ENCODE assay signal across 8 mouse cellular contexts in the genomic region with DNA sequence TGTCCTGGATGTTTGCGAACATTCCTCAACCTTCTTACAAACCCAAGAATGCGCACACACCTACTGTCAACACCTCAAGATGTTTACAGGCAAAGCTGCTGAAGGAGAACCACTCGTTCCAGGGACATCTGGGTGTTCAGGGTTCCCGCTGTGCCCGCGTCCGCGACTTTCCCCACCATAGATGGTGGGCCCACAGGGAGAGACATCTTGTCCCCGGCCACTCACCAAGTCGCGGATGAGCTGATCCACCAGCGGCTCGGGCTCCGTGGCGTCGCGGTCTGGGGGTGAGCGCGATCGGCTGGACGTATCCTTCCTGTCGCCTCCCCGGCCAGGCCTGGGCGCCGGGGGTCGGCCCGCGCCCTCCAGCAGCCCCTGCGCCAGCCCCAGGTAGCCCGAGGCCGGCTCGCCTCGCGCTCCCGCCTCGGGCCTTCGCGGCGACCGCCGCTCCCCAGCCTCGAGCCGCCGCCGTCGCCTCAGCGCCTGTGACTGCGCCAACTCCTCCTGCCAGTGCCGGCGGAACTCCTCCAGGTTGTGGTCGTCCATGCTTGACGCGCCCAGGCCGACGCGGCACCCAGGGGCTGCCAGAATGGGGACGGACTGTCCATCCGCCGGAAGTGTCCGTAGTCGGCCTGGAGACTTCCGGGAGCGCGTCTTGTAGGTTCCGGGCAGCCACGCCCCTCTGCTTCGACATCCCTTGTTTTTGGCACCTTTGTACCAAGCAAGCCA. TPM values are rescaled to one million over a fixed set of nuclear protein-coding genes. Genes with fewer than 3 reads are reported as not detected.
DNase-seq lines count a peak whose midpoint lies in the region; ATAC-seq and TF ChIP-seq lines count a peak whose summit lies in the region.

A gene (minus strand): TSS at position 626 of the 726 bp plus-strand sequence.

- H3K27me3 ChIP-seq in MEL (ENCODE audit: control insufficient read depth in 1 of 2, insufficient read depth in 2 of 2, low read length in 2 of 2) = no peaks in the 10 kb centered on the region
- H3K27me3 ChIP-seq in cerebellum, adult 2 months (ENCODE audit: control insufficient read depth, insufficient read depth, low read length) = no peaks in the 10 kb centered on the region
- H3K27me3 ChIP-seq in forebrain, postnatal 0 days (ENCODE audit: insufficient read depth, low read length) = no peaks in the 10 kb centered on the region
- H3K27me3 ChIP-seq in lung, embryonic 15.5 days = 0 out of 2 replicates have a peak, but pooled peaks cover 6% of the 10 kb centered on the region

- DNase-seq in MEL (ENCODE audit: low read depth, low spot score) = peak; percentile 90
- peak; percentile 84 to 89 for DNase-seq in cerebellum, adult 2 months
- DNase-seq in forebrain, postnatal 0 days = peak; percentile 93
- peak; percentile 95 for DNase-seq in heart, postnatal 4 days
- peak; percentile 58 to 82 for DNase-seq in layer of hippocampus, adult 8-10 months (ENCODE audit: low spot score in 2 of 2)
- peak; percentile 71 for DNase-seq in ovary, adult 18-20 months (ENCODE audit: low spot score)
- peak; percentile 7 to 25 for DNase-seq in thymus, postnatal 10 days (ENCODE audit: low spot score in 2 of 2)

- no peak for TF ChIP-seq CTCF in MEL (IDR thresholded peaks at IDR 0.05 in 2 of 3, conservative IDR thresholded peaks at IDR 0.05 in 1 of 3; ENCODE audit: control insufficient read depth in 1 of 3, insufficient read depth in 1 of 3, low read depth in 2 of 3, low read length in 3 of 3, poor library complexity in 1 of 3, severe bottlenecking in 1 of 3)
- TF ChIP-seq CTCF in cerebellum, adult 2 months (IDR thresholded peaks at IDR 0.05; ENCODE audit: borderline replicate concordance, insufficient read depth, low read depth, low read length) = no peak
- no peak for TF ChIP-seq CTCF in forebrain, postnatal 0 days (IDR thresholded peaks at IDR 0.05; ENCODE audit: low read depth)

- H3K79me2 ChIP-seq in MEL (ENCODE audit: control insufficient read depth, insufficient read depth, low read length, poor library complexity) = peaks cover 32% of the 10 kb centered on the region

- H3K4me1 ChIP-seq in MEL (ENCODE audit: control insufficient read depth in 1 of 2, insufficient read depth in 2 of 2, low read length in 2 of 2) = peaks cover 3 to 10% of the 10 kb centered on the region in 2 experiments
- H3K4me1 ChIP-seq in cerebellum, adult 2 months (ENCODE audit: control insufficient read depth, insufficient read depth, low read length) = peaks cover 2% of the 10 kb centered on the region; the same call in 1 of the 2 replicates
- peaks cover 4% of the 10 kb centered on the region; the same call in 1 of the 2 replicates for H3K4me1 ChIP-seq in forebrain, postnatal 0 days (ENCODE audit: insufficient read depth)
- H3K4me1 ChIP-seq in lung, embryonic 15.5 days = peaks cover 20% of the 10 kb centered on the region

- H3K9me3 ChIP-seq in MEL (replicated peaks; ENCODE audit: insufficient read depth, low read length) = no peaks in the 10 kb centered on the region
- no peaks in the 10 kb centered on the region for H3K9me3 ChIP-seq in forebrain, postnatal 0 days (ENCODE audit: low read length)
- no peaks in the 10 kb centered on the region for H3K9me3 ChIP-seq in lung, embryonic 15.5 days

- TF ChIP-seq EP300 in MEL (IDR thresholded peaks at IDR 0.05; ENCODE audit: low read depth in 1 of 2, low read length in 2 of 2) = no peak

- peak; percentile 95 for ATAC-seq in forebrain, postnatal 0 days
- peak; percentile 86; the same call in 1 of the 2 replicates for ATAC-seq in lung, embryonic 15.5 days (ENCODE audit: borderline replicate concordance, extremely low read depth, low FRiP score, low TSS enrichment)

- H3K36me3 ChIP-seq in MEL (ENCODE audit: control insufficient read depth in 1 of 2, insufficient read depth in 2 of 2, low read length in 2 of 2) = peaks cover 0 to 6% of the 10 kb centered on the region in 2 experiments; a peak in 2 of 4 replicates
- H3K36me3 ChIP-seq in forebrain, postnatal 0 days (ENCODE audit: insufficient read depth) = no peaks in the 10 kb centered on the region
- H3K36me3 ChIP-seq in lung, embryonic 15.5 days = no peaks in the 10 kb centered on the region

- no peak for TF ChIP-seq RAD21 in MEL (IDR thresholded peaks at IDR 0.05; ENCODE audit: low read depth, low read length)

- under 1% methylated on average over 67 of the region's 67 CpGs for WGBS in cerebellum, adult 2 months
- under 1% methylated on average over 65 of the region's 67 CpGs for WGBS in forebrain, postnatal 0 days
- WGBS in lung, embryonic 15.5 days = under 1% methylated on average over 64 of the region's 67 CpGs

- H3K4me3 ChIP-seq in MEL (ENCODE audit: control insufficient read depth in 1 of 2, insufficient read depth in 1 of 2, low read depth in 2 of 2, low read length in 2 of 2) = peak within 1 kb of the TSS; percentile 66 to 92
- peak within 1 kb of the TSS; percentile 72 for H3K4me3 ChIP-seq in cerebellum, adult 2 months (replicated peaks; ENCODE audit: insufficient read depth, low read depth, low read length)
- H3K4me3 ChIP-seq in forebrain, postnatal 0 days (ENCODE audit: low read depth, low read length) = peak within 1 kb of the TSS; percentile 93
- peak within 1 kb of the TSS; percentile 71 for H3K4me3 ChIP-seq in lung, embryonic 15.5 days

- peak within 1 kb of the TSS; percentile 78 for H3K9ac ChIP-seq in MEL (ENCODE audit: control insufficient read depth, low read depth, low read length, poor library complexity, severe bottlenecking)
- H3K9ac ChIP-seq in forebrain, postnatal 0 days = peak within 1 kb of the TSS; percentile 82
- peak within 1 kb of the TSS; percentile 79 for H3K9ac ChIP-seq in lung, embryonic 15.5 days

- H3K4me2 ChIP-seq in forebrain, postnatal 0 days (ENCODE audit: low read depth) = peak within 1 kb of the TSS; percentile 82
- peak within 1 kb of the TSS; percentile 69 for H3K4me2 ChIP-seq in lung, embryonic 15.5 days

- no peak within 1 kb of the TSS for H3K27ac ChIP-seq in MEL (ENCODE audit: control insufficient read depth, low read depth, low read length)
- H3K27ac ChIP-seq in cerebellum, adult 2 months (ENCODE audit: insufficient read depth, low read length) = no peak within 1 kb of the TSS
- H3K27ac ChIP-seq in forebrain, postnatal 0 days (ENCODE audit: low read depth, low read length) = no peak within 1 kb of the TSS
- peak within 1 kb of the TSS; percentile 71 for H3K27ac ChIP-seq in lung, embryonic 15.5 days

- TF ChIP-seq POLR2A in MEL (IDR thresholded peaks at IDR 0.05; ENCODE audit: control insufficient read depth in 1 of 2, insufficient read depth in 1 of 2, low read depth in 1 of 2, low read length in 2 of 2, poor library complexity in 1 of 2) = peak in 1 of 2 experiments; percentile 79; a peak in 3 of 4 replicates
- TF ChIP-seq POLR2A in cerebellum, adult 2 months (IDR thresholded peaks at IDR 0.05; ENCODE audit: borderline replicate concordance, insufficient read depth, low read length) = peak; percentile 77

TF ChIP-seq in MEL, 35 proteins besides CTCF, POLR2A, EP300 and RAD21 (continues in another document):
- TF ChIP-seq RCOR1 (IDR thresholded peaks at IDR 0.05; ENCODE audit: low read depth, low read length) (no peak), NRF1 (IDR thresholded peaks at IDR 0.05; ENCODE audit: insufficient read depth, low read depth, low read length, poor library complexity, severe bottlenecking) (no peak), USF2 (IDR thresholded peaks at IDR 0.05; ENCODE audit: borderline replicate concordance in 1 of 2, insufficient read depth in 1 of 2, low read depth in 1 of 2, low read length in 2 of 2) (no peak), SIN3A (IDR thresholded peaks at IDR 0.05; ENCODE audit: low read length) (peak; percentile 88), HCFC1 (IDR thresholded peaks at IDR 0.05; ENCODE audit: low read depth, low read length) (peak; percentile 92), ZKSCAN1 (IDR thresholded peaks at IDR 0.05; ENCODE audit: low read depth, low read length) (no peak), NELFE (IDR thresholded peaks at IDR 0.05; ENCODE audit: low read depth, low read length) (peak; percentile 77), USF1 (IDR thresholded peaks at IDR 0.05; ENCODE audit: low read depth, low read length) (no peak), MYB (IDR thresholded peaks at IDR 0.05; ENCODE audit: low read depth, low read length) (no peak), TCF12 (IDR thresholded peaks at IDR 0.05; ENCODE audit: low read depth, low read length) (peak; percentile 55), ELF1 (IDR thresholded peaks at IDR 0.05; ENCODE audit: low read depth, low read length) (peak; percentile 57; the same call in 1 of the 2 replicates), POLR2AphosphoS2 (IDR thresholded peaks at IDR 0.05; ENCODE audit: low read length) (no peak), UBTF (IDR thresholded peaks at IDR 0.05; ENCODE audit: borderline replicate concordance, insufficient read depth, low read depth, low read length) (no peak), JUND (IDR thresholded peaks at IDR 0.05; ENCODE audit: low read depth, low read length) (no peak), E2F4 (IDR thresholded peaks at IDR 0.05; ENCODE audit: borderline replicate concordance, low read depth, low read length) (no peak), GABPA (IDR thresholded peaks at IDR 0.05; ENCODE audit: low read depth, low read length) (no peak), MAZ (IDR thresholded peaks at IDR 0.05; ENCODE audit: low read depth, low read length) (no peak; the same call in 1 of the 2 replicates), MXI1 (IDR thresholded peaks at IDR 0.05; ENCODE audit: low read depth, low read length) (peak; percentile 81), POLR2AphosphoS5 (IDR thresholded peaks at IDR 0.05; ENCODE audit: borderline replicate concordance, low read depth, low read length) (no peak), MEF2A (IDR thresholded peaks at IDR 0.05; ENCODE audit: extremely low read depth, insufficient replicate concordance, low read depth, low read length, poor library complexity, severe bottlenecking) (no peak), ZMIZ1 (IDR thresholded peaks at IDR 0.05; ENCODE audit: low read depth, low read length) (no peak), ZNF384 (IDR thresholded peaks at IDR 0.05; ENCODE audit: low read depth, low read length) (no peak), TBP (IDR thresholded peaks at IDR 0.05; ENCODE audit: low read depth, low read length) (peak; percentile 37; the same call in 1 of the 2 replicates)

RNA-seq across cellular contexts. Expression of the gene that starts here (rescaled TPM):
- 44.9 and 49.9 TPM in 2 replicates for total RNA-seq in MEL (2012; rRNA removed)
- 10 to 100 TPM; 52.5 to 57.4 TPM for polyA plus RNA-seq in MEL (2012; ENCODE audit: insufficient read depth in 1 of 2, insufficient read length in 2 of 2, low read depth in 1 of 2, low replicate concordance in 2 of 2, missing spikeins in 1 of 2)
- polyA plus RNA-seq in cerebellum, adult 2 months (2012; rRNA removed) = 42.8 and 46.2 TPM in 2 replicates
- 42.8 and 51.0 TPM in 2 replicates for total RNA-seq in forebrain, postnatal 0 days (2014; rRNA removed)
- 15.2 and 16.4 TPM in 2 replicates for polyA plus RNA-seq in forebrain, postnatal 0 days (2015; fragmentation: Nextera tagmentation; extraction: Ambion mirVana)
- 10 to 100 TPM; 54.9 to 61.1 TPM for total RNA-seq in heart, postnatal 4 days (2021)
- total RNA-seq in layer of hippocampus, adult 8-10 months (2022) = 10 to 100 TPM; 34.1 to 35.7 (median 35.1) TPM
- 30.2 and 30.9 TPM in 2 replicates for polyA plus RNA-seq in lung, embryonic 15.5 days (2015; fragmentation: Nextera tagmentation; extraction: Ambion mirVana)

Comparison
In these comparisons a context has a peak if more than half of its experiments do, and no peak if none do; other contexts are left out.
1. DNase-seq: peak in every context shown above with its lines; median percentile 95 in heart, postnatal 4 days; 93 in forebrain, postnatal 0 days; 90 in MEL; 86 in cerebellum, adult 2 months; 71 in ovary, adult 18-20 months; 70 in layer of hippocampus, adult 8-10 months; 16 in thymus, postnatal 10 days.